Mouse (Mus musculus): ENCODE results near the gene 9130213A22Rik. TPM values are rescaled to one million over a fixed set of nuclear protein-coding genes. Genes with fewer than 3 reads are reported as not detected.

The 9130213A22Rik gene
- 0.65 and 1.3 TPM in 2 replicates for polyA plus RNA-seq (2012; rRNA removed)

DNA sequence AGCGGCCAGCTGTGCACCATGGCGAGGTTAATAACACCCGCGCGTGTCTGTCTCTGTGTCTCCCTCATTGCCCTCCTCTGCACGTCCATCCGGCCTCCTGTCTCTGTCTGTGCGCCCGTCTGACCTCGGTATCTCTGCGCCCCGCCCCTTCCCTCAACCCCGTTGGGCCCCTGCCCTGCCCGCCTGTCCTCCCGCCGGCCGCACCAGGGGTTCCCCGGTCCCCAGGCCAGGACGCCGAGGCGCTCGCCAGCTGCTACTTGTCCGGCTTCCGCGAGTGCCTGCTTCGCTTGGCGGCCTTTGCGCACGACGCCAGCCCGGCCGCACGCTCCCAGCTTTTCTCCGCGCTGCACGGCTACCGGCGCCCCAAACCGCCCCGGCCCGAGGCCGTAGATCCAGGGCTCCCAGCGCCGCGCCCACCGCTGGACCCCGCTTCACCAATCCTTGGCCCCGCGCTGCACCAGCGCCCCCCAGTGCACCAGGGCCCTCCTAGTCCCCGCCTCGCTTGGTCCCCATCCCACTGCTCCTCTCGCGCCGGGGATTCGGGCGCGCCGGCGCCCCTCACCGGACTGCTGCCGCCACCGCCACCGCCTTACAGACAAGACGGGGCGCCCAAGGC is at the start of gene 9130213A22Rik:
TSS of gene 9130213A22Rik (minus strand) at position 254 of the 616 bp plus-strand sequence.
- no peaks in the 10 kb centered on the region for H3K36me3 ChIP-seq (ENCODE audit: control insufficient read depth, insufficient read depth, low read length)
- H3K27me3 ChIP-seq (ENCODE audit: control insufficient read depth, insufficient read depth, low read length): peaks cover 13% of the 10 kb centered on the region
- WGBS: under 1% methylated on average over 64 of the region's 66 CpGs
- H3K4me3 ChIP-seq (ENCODE audit: control insufficient read depth, insufficient read depth, low read length): peak within 1 kb of the TSS; percentile 77
- TF ChIP-seq CTCF (IDR thresholded peaks at IDR 0.05; ENCODE audit: borderline replicate concordance, control insufficient read depth, extremely low read depth, insufficient read depth, low read length, poor library complexity): peak; percentile 61; the same call in 1 of the 2 replicates
- TF ChIP-seq POLR2A (IDR thresholded peaks at IDR 0.05; ENCODE audit: control insufficient read depth, extremely low read depth, insufficient read depth, low read length, poor library complexity): no peak
- peak; percentile 81 for DNase-seq
- no peak within 1 kb of the TSS for H3K27ac ChIP-seq (ENCODE audit: control insufficient read depth, insufficient read depth, low read length)
- peaks cover 47% of the 10 kb centered on the region for H3K4me1 ChIP-seq (replicated peaks; ENCODE audit: control insufficient read depth, insufficient read depth, low read length)

DNA sequence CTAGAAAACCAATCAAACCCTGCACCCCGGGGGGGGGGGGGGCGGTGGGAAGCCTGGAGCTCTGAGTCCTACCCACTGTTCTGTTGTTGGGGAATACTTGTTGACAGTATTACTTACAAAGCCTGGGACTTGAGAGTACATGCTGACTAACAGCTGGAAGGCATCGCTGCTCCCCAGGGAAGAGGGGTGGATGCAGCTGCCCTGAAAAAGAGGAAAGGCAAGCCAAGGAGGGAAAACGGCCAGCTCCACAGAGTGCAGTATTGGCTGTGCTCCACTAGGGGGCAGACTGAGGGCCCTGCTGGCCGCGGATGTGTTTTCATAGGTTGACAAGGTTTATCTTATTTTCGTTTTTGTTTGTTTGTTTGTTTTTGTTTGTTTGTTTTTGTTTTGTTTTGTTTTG is 49.2 kb upstream of the 9130213A22Rik start:
- no peaks in the 10 kb centered on the region for H3K4me1 ChIP-seq (replicated peaks; ENCODE audit: control insufficient read depth, insufficient read depth, low read length)
- 35% methylated on average over 7 of the region's 7 CpGs for WGBS
- no peaks in the 10 kb centered on the region for H3K27me3 ChIP-seq (ENCODE audit: control insufficient read depth, insufficient read depth, low read length)
- peak; percentile 42 for DNase-seq
- H3K27ac ChIP-seq (ENCODE audit: control insufficient read depth, insufficient read depth, low read length): no peak overlapping the region
- H3K4me3 ChIP-seq (ENCODE audit: control insufficient read depth, insufficient read depth, low read length): no peak overlapping the region
- TF ChIP-seq CTCF (IDR thresholded peaks at IDR 0.05; ENCODE audit: borderline replicate concordance, control insufficient read depth, extremely low read depth, insufficient read depth, low read length, poor library complexity) (peak; percentile 85; the same call in 1 of the 2 replicates), POLR2A (IDR thresholded peaks at IDR 0.05; ENCODE audit: control insufficient read depth, extremely low read depth, insufficient read depth, low read length, poor library complexity) (no peak)
- no peaks in the 10 kb centered on the region for H3K36me3 ChIP-seq (ENCODE audit: control insufficient read depth, insufficient read depth, low read length)

DNA sequence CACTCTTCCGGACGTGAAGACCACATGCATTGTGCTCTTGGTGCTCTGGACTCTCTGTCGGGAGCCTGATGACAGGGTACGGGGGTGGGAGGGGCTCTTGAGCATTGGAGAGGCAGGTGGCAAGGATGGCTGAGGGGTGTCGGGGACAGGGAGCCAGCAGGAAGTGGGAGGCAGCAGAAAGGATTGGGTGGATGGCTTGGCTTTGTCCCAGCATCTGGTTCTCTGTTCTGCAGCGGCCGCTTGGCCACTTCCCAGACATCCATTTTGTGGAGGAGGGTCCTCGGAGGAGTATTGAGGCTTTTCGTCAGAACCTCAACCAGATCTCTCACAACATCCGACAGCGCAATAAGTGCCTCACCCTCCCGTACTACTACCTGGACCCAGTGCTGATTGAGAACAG is 46.9 kb upstream of the 9130213A22Rik start:
- Histone ChIP-seq H3K36me3 (ENCODE audit: control insufficient read depth, insufficient read depth, low read length) (no peaks in the 10 kb centered on the region), H3K27ac (ENCODE audit: control insufficient read depth, insufficient read depth, low read length) (no peak overlapping the region), H3K4me3 (ENCODE audit: control insufficient read depth, insufficient read depth, low read length) (no peak overlapping the region), H3K4me1 (replicated peaks; ENCODE audit: control insufficient read depth, insufficient read depth, low read length) (no peaks in the 10 kb centered on the region), H3K27me3 (ENCODE audit: control insufficient read depth, insufficient read depth, low read length) (no peaks in the 10 kb centered on the region)
- no peak for DNase-seq
- TF ChIP-seq CTCF (IDR thresholded peaks at IDR 0.05; ENCODE audit: borderline replicate concordance, control insufficient read depth, extremely low read depth, insufficient read depth, low read length, poor library complexity) (no peak), POLR2A (IDR thresholded peaks at IDR 0.05; ENCODE audit: control insufficient read depth, extremely low read depth, insufficient read depth, low read length, poor library complexity) (no peak)
- 90% methylated on average over 12 of the region's 12 CpGs for WGBS

DNA sequence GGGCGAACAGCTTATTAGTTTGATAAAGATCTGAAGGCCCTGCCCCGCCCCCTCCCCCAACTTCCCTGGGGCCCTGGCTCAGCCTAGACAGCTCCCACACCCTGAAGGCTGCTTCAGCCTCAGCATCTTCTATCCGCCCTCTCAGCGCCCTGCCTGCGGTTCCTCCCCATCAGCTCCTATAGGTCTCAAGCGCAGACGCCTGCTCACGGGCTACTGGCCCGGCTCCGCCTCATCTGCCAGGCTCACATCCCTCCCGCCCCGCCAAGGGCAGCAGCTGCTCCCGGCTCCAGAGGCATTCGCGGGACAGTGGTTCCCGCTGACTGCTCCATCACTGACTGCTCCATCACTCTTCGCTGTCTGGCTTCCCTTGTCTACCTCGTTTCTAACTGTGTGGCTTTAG is 34.4 kb upstream of the 9130213A22Rik start, which contains the start of gene Alox12b:
TSS of gene Alox12b (plus strand) at position 190 of the 400 bp plus-strand sequence.
- H3K27ac ChIP-seq (ENCODE audit: control insufficient read depth, insufficient read depth, low read length): no peak within 1 kb of the TSS
- no peak within 1 kb of the TSS for H3K4me3 ChIP-seq (ENCODE audit: control insufficient read depth, insufficient read depth, low read length)
- DNase-seq: no peak
- no peaks in the 10 kb centered on the region; the same call in 1 of the 2 replicates for H3K27me3 ChIP-seq (ENCODE audit: control insufficient read depth, insufficient read depth, low read length)
- TF ChIP-seq CTCF (IDR thresholded peaks at IDR 0.05; ENCODE audit: borderline replicate concordance, control insufficient read depth, extremely low read depth, insufficient read depth, low read length, poor library complexity) (no peak), POLR2A (IDR thresholded peaks at IDR 0.05; ENCODE audit: control insufficient read depth, extremely low read depth, insufficient read depth, low read length, poor library complexity) (no peak)
- no peaks in the 10 kb centered on the region for H3K4me1 ChIP-seq (replicated peaks; ENCODE audit: control insufficient read depth, insufficient read depth, low read length)
- H3K36me3 ChIP-seq (ENCODE audit: control insufficient read depth, insufficient read depth, low read length): no peaks in the 10 kb centered on the region
- 10% methylated on average over 18 of the region's 18 CpGs for WGBS

DNA sequence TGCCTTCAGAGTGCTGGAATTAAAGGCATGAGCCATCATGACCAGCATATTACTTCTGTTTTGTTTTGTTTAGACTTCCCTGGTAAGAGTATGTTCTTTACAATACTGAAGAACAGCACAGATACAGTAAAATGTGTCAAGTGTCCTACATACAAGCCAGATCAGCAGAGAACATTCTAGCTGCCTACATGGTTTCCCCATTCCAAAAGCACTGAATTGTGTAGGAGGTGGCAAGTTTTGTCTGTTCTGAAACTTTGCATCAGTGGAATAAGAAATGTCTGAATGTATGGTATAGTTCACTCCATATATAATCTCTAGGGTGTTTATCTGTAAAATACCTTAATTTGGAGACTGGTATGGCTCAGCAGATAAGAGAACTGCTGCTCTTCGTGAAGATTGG is 33.0 kb upstream of the 9130213A22Rik start:
- no peaks in the 10 kb centered on the region for H3K36me3 ChIP-seq (ENCODE audit: control insufficient read depth, insufficient read depth, low read length)
- no peaks in the 10 kb centered on the region for H3K4me1 ChIP-seq (replicated peaks; ENCODE audit: control insufficient read depth, insufficient read depth, low read length)
- WGBS: 38% methylated on average over 1 of the region's 1 CpGs
- DNase-seq: no peak
- no peak overlapping the region for H3K27ac ChIP-seq (ENCODE audit: control insufficient read depth, insufficient read depth, low read length)
- TF ChIP-seq POLR2A (IDR thresholded peaks at IDR 0.05; ENCODE audit: control insufficient read depth, extremely low read depth, insufficient read depth, low read length, poor library complexity) (no peak), CTCF (IDR thresholded peaks at IDR 0.05; ENCODE audit: borderline replicate concordance, control insufficient read depth, extremely low read depth, insufficient read depth, low read length, poor library complexity) (no peak)
- no peaks in the 10 kb centered on the region; the same call in 1 of the 2 replicates for H3K27me3 ChIP-seq (ENCODE audit: control insufficient read depth, insufficient read depth, low read length)
- H3K4me3 ChIP-seq (ENCODE audit: control insufficient read depth, insufficient read depth, low read length): no peak overlapping the region

DNA sequence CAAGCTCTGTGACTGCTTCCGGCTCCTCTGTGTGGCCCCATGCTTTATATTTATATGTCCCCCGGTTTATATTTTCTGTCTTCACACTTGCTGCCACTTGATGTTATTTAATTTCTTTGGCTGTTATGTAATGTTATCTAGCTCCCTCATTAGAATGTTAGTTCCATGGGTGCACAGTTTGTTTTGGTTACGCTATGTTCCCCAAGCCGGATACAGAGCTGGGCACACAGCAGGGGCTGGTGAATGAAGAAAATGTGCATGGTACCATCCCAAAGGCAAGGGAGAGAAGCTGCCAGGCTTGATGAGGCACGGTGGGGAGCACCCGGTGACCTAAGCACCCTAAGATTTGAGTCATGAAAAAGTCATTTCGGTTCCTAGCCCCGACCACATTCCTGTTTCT is 31.4 kb upstream of the 9130213A22Rik start:
- no peaks in the 10 kb centered on the region for H3K4me1 ChIP-seq (replicated peaks; ENCODE audit: control insufficient read depth, insufficient read depth, low read length)
- no peak overlapping the region for H3K4me3 ChIP-seq (ENCODE audit: control insufficient read depth, insufficient read depth, low read length)
- no peak for DNase-seq
- no peaks in the 10 kb centered on the region for H3K36me3 ChIP-seq (ENCODE audit: control insufficient read depth, insufficient read depth, low read length)
- H3K27me3 ChIP-seq (ENCODE audit: control insufficient read depth, insufficient read depth, low read length): no peaks in the 10 kb centered on the region; the same call in 1 of the 2 replicates
- 84% methylated on average over 8 of the region's 8 CpGs for WGBS
- TF ChIP-seq POLR2A (IDR thresholded peaks at IDR 0.05; ENCODE audit: control insufficient read depth, extremely low read depth, insufficient read depth, low read length, poor library complexity) (no peak), CTCF (IDR thresholded peaks at IDR 0.05; ENCODE audit: borderline replicate concordance, control insufficient read depth, extremely low read depth, insufficient read depth, low read length, poor library complexity) (no peak)
- no peak overlapping the region for H3K27ac ChIP-seq (ENCODE audit: control insufficient read depth, insufficient read depth, low read length)
